Mouse (Mus musculus) adrenal gland, postnatal 36 days (tissue): Measurements from ENCODE around the gene Taco1. TPM values are rescaled to one million over a fixed set of nuclear protein-coding genes. Genes with fewer than 3 reads are reported as not detected.
A peak's percentile ranks its signal among the peaks of the same experiment; 100 is the strongest.
"Not testable (repeated sequence)": the region's sequence is repeated elsewhere in the genome, so short reads cannot be mapped to it uniquely, and the experiment has no call there.

ENCODE experiments used
- DNase-seq, 2 experiments: peaks; one replicate each; pipeline ENCODE4 v3.0.0; 2021; ENCODE audit warnings: mixed read lengths in 1 of 2
- long read RNA-seq, 2 experiments: library from polyadenylated mRNA; stranded (forward); transcript quantifications; one replicate each; pipeline ENCODE4 v2.0.0; 2021; ENCODE audit warnings: borderline sequencing depth in 2 of 2
- total RNA-seq, 2 experiments: library from RNA; stranded (reverse); gene quantifications; 2 replicates each; pipeline ENCODE4 v1.2.3; 2021

The Taco1 gene
- 10 to 100 TPM; 27.2 to 36.0 TPM for total RNA-seq
- long read RNA-seq, experiment 1, transcript Taco1-201 (5 exons, 1,383 nt), result major isoform, 26 of 30 reads
- long read RNA-seq, experiment 1, partial matches to known transcripts, result 4 of 30 reads
- long read RNA-seq, experiment 1, other reads (novel, unspliced or antisense), result 0 of 30 reads
- long read RNA-seq, experiment 2, transcript Taco1-201 (5 exons, 1,383 nt), result major isoform, 9 of 10 reads
- long read RNA-seq, experiment 2, partial matches to known transcripts, result 0 of 10 reads
- long read RNA-seq, experiment 2, other reads (novel, unspliced or antisense), result 1 of 10 reads

- peak; percentile 95 to 96 for DNase-seq
These were observed at the start of gene Taco1 for GRCm38 (mm10) chr11:106065923-106066571. TSS of gene Taco1 (plus strand) at chr11:106066061.

GRCm38 (mm10) chr11:106016440-106016839 is 49.4 kb upstream of the Taco1 start:
- DNase-seq, result no peak

- DNase-seq, result no peak
These were observed 45.7 kb upstream of the Taco1 start for GRCm38 (mm10) chr11:106020051-106020763.

- no peak for DNase-seq
These were observed 40.1 kb upstream of the Taco1 start for GRCm38 (mm10) chr11:106025774-106026173.

GRCm38 (mm10) chr11:106026465-106027151 is 39.3 kb upstream of the Taco1 start:
- peak; percentile 71 to 73 for DNase-seq

- no peak for DNase-seq
These were observed 38.3 kb upstream of the Taco1 start for GRCm38 (mm10) chr11:106027607-106028006.

- not testable (repeated sequence) for DNase-seq
These were observed 33.8 kb upstream of the Taco1 start for GRCm38 (mm10) chr11:106032074-106032473.

GRCm38 (mm10) chr11:106033491-106033919 is 32.4 kb upstream of the Taco1 start:
- peak in 1 of 2 experiments; percentile 13 for DNase-seq

- DNase-seq, result no peak
These were observed 30.9 kb upstream of the Taco1 start for GRCm38 (mm10) chr11:106034986-106035385.

- peak; percentile 95 to 96 for DNase-seq
These were observed 29.1 kb upstream of the Taco1 start, which contains the start of gene Dcaf7 for GRCm38 (mm10) chr11:106036548-106037417. TSS of gene Dcaf7 (plus strand) at chr11:106036872.

GRCm38 (mm10) chr11:106037418-106037751 is 28.5 kb upstream of the Taco1 start:
- peak; percentile 10 to 34 for DNase-seq

- DNase-seq, result no peak
These were observed 21.5 kb upstream of the Taco1 start for GRCm38 (mm10) chr11:106044349-106044748.

GRCm38 (mm10) chr11:106045256-106045655 is 20.6 kb upstream of the Taco1 start:
- no peak for DNase-seq

GRCm38 (mm10) chr11:106045780-106046179 is 20.1 kb upstream of the Taco1 start:
- DNase-seq, result no peak

- DNase-seq, result no peak
These were observed 19.3 kb upstream of the Taco1 start for GRCm38 (mm10) chr11:106046584-106046983.

- no peak for DNase-seq
These were observed 11.9 kb upstream of the Taco1 start for GRCm38 (mm10) chr11:106053921-106054320.

- no peak for DNase-seq
These were observed 11.3 kb upstream of the Taco1 start for GRCm38 (mm10) chr11:106054600-106054999.

- peak; percentile 41 to 48 for DNase-seq
These were observed 10.5 kb upstream of the Taco1 start for GRCm38 (mm10) chr11:106055341-106055740.

- DNase-seq, result no peak
These were observed 8.9 kb upstream of the Taco1 start for GRCm38 (mm10) chr11:106056819-106057491.

- no peak for DNase-seq
These were observed 7.8 kb upstream of the Taco1 start for GRCm38 (mm10) chr11:106058020-106058419.

- DNase-seq, result no peak
These were observed 5.3 kb upstream of the Taco1 start for GRCm38 (mm10) chr11:106060549-106060948.
